Mouse (Mus musculus): Measurements from ENCODE around the gene Tbc1d21.

DNA sequence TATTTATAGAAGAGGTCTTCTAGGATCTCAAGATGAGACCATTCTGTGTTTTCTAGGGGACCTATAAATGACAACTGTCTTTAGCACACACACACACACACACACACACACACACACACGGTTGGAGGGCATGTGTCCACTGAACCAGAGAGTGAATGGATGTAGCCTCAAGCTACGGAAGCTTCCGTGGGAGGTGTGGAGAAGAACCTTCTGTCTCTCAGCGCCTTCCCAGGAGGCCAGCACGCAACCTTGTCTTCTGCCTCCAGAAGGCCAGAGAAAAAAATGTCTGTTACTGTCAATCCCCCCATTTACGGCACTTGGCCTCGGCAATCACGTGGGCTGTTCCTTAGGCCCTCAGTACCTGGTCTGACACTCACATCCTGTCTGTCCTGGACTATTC, 5.9 kb downstream of the Tbc1d21 start:
- no peak for TF ChIP-seq CTCF (IDR thresholded peaks at IDR 0.05)
- no peak for TF ChIP-seq EP300 (IDR thresholded peaks at IDR 0.05)
